Mouse (Mus musculus) CH12.LX (cell line): ENCODE measurements around the gene Olfr1152. TPM values are rescaled to one million over a fixed set of nuclear protein-coding genes. Genes with fewer than 3 reads are reported as not detected.

Experiments
- DNase-seq: peaks from one replicate; pipeline ENCODE4 v3.0.0-alpha.2; 2013; ENCODE audit errors: extremely low read depth
- H3K27ac ChIP-seq: 2 replicates; pipeline ENCODE4 v1.5.1; 2012; ENCODE audit warnings: low read depth, mild to moderate bottlenecking, control low read depth, moderate library complexity; ENCODE audit not compliant: insufficient read depth
- H3K27me3 ChIP-seq: replicated peaks from 2 replicates; pipeline ENCODE3; 2012; ENCODE audit warnings: inconsistent platforms
- H3K36me3 ChIP-seq, 2 experiments: replicated peaks in 1 of 2; 2 replicates each; pipeline versions ENCODE3 to v1.6.1; 2012; ENCODE audit warnings: inconsistent platforms in 1 of 2, low read length in 1 of 2, mild to moderate bottlenecking in 1 of 2, mixed read lengths in 1 of 2, moderate library complexity in 1 of 2; ENCODE audit not compliant: control insufficient read depth in 1 of 2, insufficient read depth in 1 of 2
- H3K4me1 ChIP-seq, 2 experiments: 2 replicates each; pipeline ENCODE4 v1.6.1; 2012; ENCODE audit warnings: inconsistent platforms in 1 of 2, moderate library complexity in 1 of 2; ENCODE audit not compliant: insufficient read depth in 2 of 2, control insufficient read depth in 1 of 2
- H3K4me2 ChIP-seq: 2 replicates; pipeline ENCODE4 v1.6.1; 2012; ENCODE audit warnings: low read depth, mild to moderate bottlenecking, control low read depth; ENCODE audit not compliant: poor library complexity, insufficient read depth, severe bottlenecking
- H3K4me3 ChIP-seq, 3 experiments: fragments of 150-350 bp in 1 of 3; sonication (generic) in 1 of 3; replicated peaks in 1 of 3; 2 replicates each; pipeline versions ENCODE3 to v1.5.1; 2011 to 2012; ENCODE audit warnings: low read depth in 2 of 3, low read length in 2 of 3, mild to moderate bottlenecking in 2 of 3, moderate library complexity in 2 of 3, control low read depth in 1 of 3, improper control_type of control experiment in 1 of 3, inconsistent platforms in 1 of 3, mixed read lengths in 1 of 3; ENCODE audit not compliant: poor library complexity in 1 of 3
- H3K79me2 ChIP-seq: replicated peaks from 2 replicates; pipeline ENCODE4 v1.6.1; 2012; ENCODE audit warnings: mild to moderate bottlenecking, moderate library complexity; ENCODE audit not compliant: control insufficient read depth, poor library complexity, insufficient read depth, severe bottlenecking; ENCODE audit errors: extremely low read depth
- H3K9ac ChIP-seq: 2 replicates; pipeline ENCODE4 v1.6.1; 2012; ENCODE audit warnings: low read depth, mild to moderate bottlenecking, control low read depth, moderate library complexity; ENCODE audit not compliant: insufficient read depth
- H3K9me3 ChIP-seq: replicated peaks from 2 replicates; pipeline ENCODE3; 2012; ENCODE audit warnings: low read length, inconsistent platforms, mixed read lengths
- E2F4 ChIP-seq: IDR thresholded peaks from 2 replicates; pipeline ENCODE4 v1.6.1; 2011; ENCODE audit warnings: low read depth, low read length, improper control_type of control experiment; ENCODE audit not compliant: insufficient replicate concordance
- ELF1 ChIP-seq: IDR thresholded peaks from 2 replicates; pipeline ENCODE4 v1.6.1; 2014; ENCODE audit warnings: low read depth, mild to moderate bottlenecking, inconsistent platforms, low read length, improper control_type of control experiment
- ETS1 ChIP-seq: conservative IDR thresholded peaks from 2 replicates; pipeline ENCODE4 v1.6.1; 2012; ENCODE audit warnings: low read depth, mild to moderate bottlenecking, inconsistent platforms, low read length, improper control_type of control experiment, moderate library complexity
- HCFC1 ChIP-seq: IDR thresholded peaks from 2 replicates; pipeline ENCODE4 v1.6.1; 2012; ENCODE audit warnings: low read depth, mild to moderate bottlenecking, inconsistent platforms, low read length, improper control_type of control experiment
- IRF4 ChIP-seq: IDR thresholded peaks from 2 replicates; pipeline ENCODE4 v1.6.1; 2014; ENCODE audit warnings: low read depth, mild to moderate bottlenecking, inconsistent platforms, low read length, improper control_type of control experiment
- MAFK ChIP-seq: IDR thresholded peaks from 2 replicates; pipeline ENCODE4 v1.6.1; 2011; ENCODE audit warnings: low read length, improper control_type of control experiment; ENCODE audit not compliant: insufficient replicate concordance
- MAX ChIP-seq: IDR thresholded peaks from 2 replicates; pipeline ENCODE4 v1.6.1; 2011; ENCODE audit warnings: low read length, improper control_type of control experiment
- MAZ ChIP-seq: IDR thresholded peaks from 2 replicates; pipeline ENCODE4 v1.6.1; 2012; ENCODE audit warnings: low read depth, mild to moderate bottlenecking, inconsistent platforms, low read length, improper control_type of control experiment, moderate library complexity
- NRF1 ChIP-seq: IDR thresholded peaks from 2 replicates; pipeline ENCODE4 v1.6.1; 2014; ENCODE audit warnings: low read depth, mild to moderate bottlenecking, inconsistent platforms, low read length, improper control_type of control experiment, moderate library complexity
- POLR2A ChIP-seq: IDR thresholded peaks from 2 replicates; pipeline ENCODE4 v1.6.1; 2011; ENCODE audit warnings: low read depth, mild to moderate bottlenecking, improper control_type of control experiment, low read length
- RAD21 ChIP-seq: IDR thresholded peaks from 2 replicates; pipeline ENCODE4 v1.6.1; 2011; ENCODE audit warnings: low read depth, mild to moderate bottlenecking, low read length, improper control_type of control experiment, moderate library complexity
- SIN3A ChIP-seq: IDR thresholded peaks from 2 replicates; pipeline ENCODE4 v1.6.1; 2012; ENCODE audit warnings: low read length, improper control_type of control experiment, inconsistent platforms
- SMC3 ChIP-seq: IDR thresholded peaks from 2 replicates; pipeline ENCODE4 v1.6.1; 2011; ENCODE audit warnings: low read depth, low read length, improper control_type of control experiment
- TCF12 ChIP-seq: IDR thresholded peaks from 2 replicates; pipeline ENCODE4 v1.6.1; 2014; ENCODE audit warnings: low read depth, mild to moderate bottlenecking, inconsistent platforms, low read length, improper control_type of control experiment
- USF1 ChIP-seq: IDR thresholded peaks from 2 replicates; pipeline ENCODE4 v1.6.1; 2014; ENCODE audit warnings: low read depth, mild to moderate bottlenecking, inconsistent platforms, low read length, improper control_type of control experiment
- USF2 ChIP-seq: conservative IDR thresholded peaks from 2 replicates; pipeline ENCODE4 v1.6.1; 2011; ENCODE audit warnings: low read depth, low read length, improper control_type of control experiment
- ZC3H11A ChIP-seq: IDR thresholded peaks from 2 replicates; pipeline ENCODE4 v1.6.1; 2012; ENCODE audit warnings: low read depth, mild to moderate bottlenecking, inconsistent platforms, low read length, improper control_type of control experiment
- ZKSCAN1 ChIP-seq: IDR thresholded peaks from 2 replicates; pipeline ENCODE4 v1.6.1; 2012; ENCODE audit warnings: low read depth, inconsistent platforms, low read length, improper control_type of control experiment, borderline replicate concordance
- ZNF384 ChIP-seq: IDR thresholded peaks from 2 replicates; pipeline ENCODE4 v1.6.1; 2012; ENCODE audit warnings: low read depth, low read length, improper control_type of control experiment, inconsistent platforms
- dilution Hi-C: fragments of 300-500 bp; cut with MboI; formaldehyde crosslinking; loops from 2 replicates; pipeline ENCODE4 v1.14.3; 2020; ENCODE audit warnings: low sequenced_read_pairs; ENCODE audit not compliant: extremely low pct_unique_long_range_greater_than_20kb, extremely low pct_ligation_motif_present
- in situ Hi-C: fragments of 300-500 bp; cut with MboI; formaldehyde crosslinking; loops from 3 replicates; pipeline ENCODE4 v1.14.3; 2019; ENCODE audit warnings: low sequenced_read_pairs, low pct_ligation_motif_present, low pct_unique_long_range_greater_than_20kb, mixed read lengths
- polyA plus RNA-seq: library from polyadenylated mRNA; unstranded; fragments of >175 nt; gene quantifications from 2 replicates; pipeline ENCODE4 v1.2.1, GENCODE M21; 2012; ENCODE audit warnings: low read depth; ENCODE audit not compliant: insufficient read length
- total RNA-seq, 2 experiments: library from RNA; depleted of rRNA; stranded (reverse); fragments of 300-350 nt in 1 of 2; fragments of >200 nt in 1 of 2; gene quantifications; 2 replicates each; pipeline ENCODE4 v1.2.3; 2012 to 2014

Olfr1152 gene
- total and polyA plus RNA-seq, 3 experiments: 0.04 TPM; not detected in 2

- no peaks in the 10 kb centered on the region for H3K27me3 ChIP-seq
- in situ Hi-C loops: no loop called here
- H3K36me3 ChIP-seq: no peaks in the 10 kb centered on the region
- H3K4me3 ChIP-seq: no peak within 1 kb of the TSS
- no peak within 1 kb of the TSS for H3K9ac ChIP-seq
- H3K27ac ChIP-seq: no peak within 1 kb of the TSS
- no peaks in the 10 kb centered on the region for H3K4me1 ChIP-seq
- dilution Hi-C loops: no loop called here
- TF ChIP-seq ELF1 (no peak), ZKSCAN1 (no peak), MAX (no peak), SIN3A (no peak), USF1 (no peak), NRF1 (no peak), E2F4 (no peak), TCF12 (no peak), HCFC1 (no peak), RAD21 (no peak), POLR2A (no peak), IRF4 (no peak), MAZ (no peak), SMC3 (no peak), ZC3H11A (no peak), MAFK (no peak), ETS1 (no peak), ZNF384 (no peak), USF2 (no peak)
- H3K79me2 ChIP-seq: no peaks in the 10 kb centered on the region
- H3K4me2 ChIP-seq: no peak within 1 kb of the TSS
- DNase-seq: no peak
- H3K9me3 ChIP-seq: no peaks in the 10 kb centered on the region
These were observed 38.8 kb downstream of the Olfr1152 start, which contains the start of gene Olfr1154 for GRCm38 (mm10) chr2:87905066-87905465. Gene Olfr1154, minus strand, starts transcription at chr2:87905166.

Other genes with a start within 250 kb of the Olfr1152 start
Only the 20 nearest of the 29 such genes appear.
- gene Olfr1137, start 153.3 kb upstream of the Olfr1152 start, total RNA-seq (2012; rRNA removed): not detected in 2 replicates
- gene Olfr1137, start 153.3 kb upstream of the Olfr1152 start, total RNA-seq (2014; rRNA removed): not detected in 2 replicates
- not detected in 2 replicates for gene Olfr1137, start 153.3 kb upstream of the Olfr1152 start, polyA plus RNA-seq
- gene Olfr1138, start 126.5 kb upstream of the Olfr1152 start, total RNA-seq (2012; rRNA removed): not detected in 2 replicates
- not detected in 2 replicates for gene Olfr1138, start 126.5 kb upstream of the Olfr1152 start, total RNA-seq (2014; rRNA removed)
- gene Olfr1138, start 126.5 kb upstream of the Olfr1152 start, polyA plus RNA-seq: not detected in 2 replicates
- not detected in 2 replicates for gene Olfr1140, start 122.7 kb upstream of the Olfr1152 start, total RNA-seq (2012; rRNA removed)
- not detected in 2 replicates for gene Olfr1140, start 122.7 kb upstream of the Olfr1152 start, total RNA-seq (2014; rRNA removed)
- gene Olfr1140, start 122.7 kb upstream of the Olfr1152 start, polyA plus RNA-seq: not detected in 2 replicates
- gene Olfr1141, start 112.5 kb upstream of the Olfr1152 start, total RNA-seq (2012; rRNA removed): not detected in 2 replicates
- gene Olfr1141, start 112.5 kb upstream of the Olfr1152 start, total RNA-seq (2014; rRNA removed): not detected in 2 replicates
- not detected in 2 replicates for gene Olfr1141, start 112.5 kb upstream of the Olfr1152 start, polyA plus RNA-seq
- not detected in 2 replicates for gene Olfr152, start 87.0 kb upstream of the Olfr1152 start, total RNA-seq (2012; rRNA removed)
- gene Olfr152, start 87.0 kb upstream of the Olfr1152 start, total RNA-seq (2014; rRNA removed): not detected in 2 replicates
- not detected in 2 replicates for gene Olfr152, start 87.0 kb upstream of the Olfr1152 start, polyA plus RNA-seq
- not detected in 2 replicates for gene Olfr1143, start 65.9 kb upstream of the Olfr1152 start, total RNA-seq (2012; rRNA removed)
- gene Olfr1143, start 65.9 kb upstream of the Olfr1152 start, total RNA-seq (2014; rRNA removed): not detected in 2 replicates
- gene Olfr1143, start 65.9 kb upstream of the Olfr1152 start, polyA plus RNA-seq: not detected in 2 replicates
- not detected in 2 replicates for gene Olfr1145, start 56.7 kb upstream of the Olfr1152 start, total RNA-seq (2012; rRNA removed)
- not detected in 2 replicates for gene Olfr1145, start 56.7 kb upstream of the Olfr1152 start, total RNA-seq (2014; rRNA removed)
- gene Olfr1145, start 56.7 kb upstream of the Olfr1152 start, polyA plus RNA-seq: not detected in 2 replicates
- not detected in 2 replicates for gene Olfr1148, start 36.0 kb upstream of the Olfr1152 start, total RNA-seq (2012; rRNA removed)
- gene Olfr1148, start 36.0 kb upstream of the Olfr1152 start, total RNA-seq (2014; rRNA removed): not detected in 2 replicates
- not detected in 2 replicates for gene Olfr1148, start 36.0 kb upstream of the Olfr1152 start, polyA plus RNA-seq
- not detected in 2 replicates for gene Olfr1150-ps1, start 22.5 kb upstream of the Olfr1152 start, total RNA-seq (2012; rRNA removed)
- not detected in 2 replicates for gene Olfr1150-ps1, start 22.5 kb upstream of the Olfr1152 start, total RNA-seq (2014; rRNA removed)
- not detected in 2 replicates for gene Olfr1150-ps1, start 22.5 kb upstream of the Olfr1152 start, polyA plus RNA-seq
- not detected in 2 replicates for gene Olfr1151, start 10.6 kb upstream of the Olfr1152 start, total RNA-seq (2012; rRNA removed)
- gene Olfr1151, start 10.6 kb upstream of the Olfr1152 start, total RNA-seq (2014; rRNA removed): not detected in 2 replicates
- not detected in 2 replicates for gene Olfr1151, start 10.6 kb upstream of the Olfr1152 start, polyA plus RNA-seq
- gene Olfr1153, start 28.5 kb downstream of the Olfr1152 start, total RNA-seq (2012; rRNA removed): not detected in 2 replicates
- gene Olfr1153, start 28.5 kb downstream of the Olfr1152 start, total RNA-seq (2014; rRNA removed): not detected in 2 replicates
- not detected in 2 replicates for gene Olfr1153, start 28.5 kb downstream of the Olfr1152 start, polyA plus RNA-seq
- not detected in 2 replicates for gene Olfr1154, start 38.7 kb downstream of the Olfr1152 start, total RNA-seq (2012; rRNA removed)
- not detected in 2 replicates for gene Olfr1154, start 38.7 kb downstream of the Olfr1152 start, total RNA-seq (2014; rRNA removed)
- gene Olfr1154, start 38.7 kb downstream of the Olfr1152 start, polyA plus RNA-seq: not detected in 2 replicates
- not detected in 2 replicates for gene Olfr1155, start 78.6 kb downstream of the Olfr1152 start, total RNA-seq (2012; rRNA removed)
- gene Olfr1155, start 78.6 kb downstream of the Olfr1152 start, total RNA-seq (2014; rRNA removed): not detected in 2 replicates
- gene Olfr1155, start 78.6 kb downstream of the Olfr1152 start, polyA plus RNA-seq: not detected in 2 replicates
- gene Olfr1156, start 86.6 kb downstream of the Olfr1152 start, total RNA-seq (2012; rRNA removed): not detected in 2 replicates
- gene Olfr1156, start 86.6 kb downstream of the Olfr1152 start, total RNA-seq (2014; rRNA removed): not detected in 2 replicates
- not detected in 2 replicates for gene Olfr1156, start 86.6 kb downstream of the Olfr1152 start, polyA plus RNA-seq
- gene Olfr1157, start 101.8 kb downstream of the Olfr1152 start, total RNA-seq (2012; rRNA removed): not detected in 2 replicates
- gene Olfr1157, start 101.8 kb downstream of the Olfr1152 start, total RNA-seq (2014; rRNA removed): not detected in 2 replicates
- not detected in 2 replicates for gene Olfr1157, start 101.8 kb downstream of the Olfr1152 start, polyA plus RNA-seq
- not detected in 2 replicates for gene Olfr74, start 108.2 kb downstream of the Olfr1152 start, total RNA-seq (2012; rRNA removed)
- not detected in 2 replicates for gene Olfr74, start 108.2 kb downstream of the Olfr1152 start, total RNA-seq (2014; rRNA removed)
- gene Olfr74, start 108.2 kb downstream of the Olfr1152 start, polyA plus RNA-seq: not detected in 2 replicates
- not detected in 2 replicates for gene Olfr1158, start 123.6 kb downstream of the Olfr1152 start, total RNA-seq (2012; rRNA removed)
- gene Olfr1158, start 123.6 kb downstream of the Olfr1152 start, total RNA-seq (2014; rRNA removed): not detected in 2 replicates
- gene Olfr1158, start 123.6 kb downstream of the Olfr1152 start, polyA plus RNA-seq: not detected in 2 replicates
- not detected in 2 replicates for gene Olfr1160, start 141.8 kb downstream of the Olfr1152 start, total RNA-seq (2012; rRNA removed)
- not detected in 2 replicates for gene Olfr1160, start 141.8 kb downstream of the Olfr1152 start, total RNA-seq (2014; rRNA removed)
- gene Olfr1160, start 141.8 kb downstream of the Olfr1152 start, polyA plus RNA-seq: not detected in 2 replicates
- gene Olfr1161, start 156.3 kb downstream of the Olfr1152 start, total RNA-seq (2012; rRNA removed): not detected in 2 replicates
- gene Olfr1161, start 156.3 kb downstream of the Olfr1152 start, total RNA-seq (2014; rRNA removed): not detected in 2 replicates
- not detected in 2 replicates for gene Olfr1161, start 156.3 kb downstream of the Olfr1152 start, polyA plus RNA-seq
- gene Olfr73, start 171.2 kb downstream of the Olfr1152 start, total RNA-seq (2012; rRNA removed): not detected in 2 replicates
- not detected in 2 replicates for gene Olfr73, start 171.2 kb downstream of the Olfr1152 start, total RNA-seq (2014; rRNA removed)
- gene Olfr73, start 171.2 kb downstream of the Olfr1152 start, polyA plus RNA-seq: not detected in 2 replicates